Mouse (Mus musculus) lung, adult 2 months (tissue): ENCODE results near the gene Slc43a2.

ENCODE experiments used
- CTCF ChIP-seq: fragments of 200-500 bp; IDR thresholded peaks from 2 replicates; pipeline ENCODE4 v1.5.1; 2011; ENCODE audit warnings: mild to moderate bottlenecking, low read length, control low read depth; ENCODE audit not compliant: insufficient read depth
- POLR2A ChIP-seq: fragments of 200-500 bp; IDR thresholded peaks from 2 replicates; pipeline ENCODE4 v1.6.1; 2011; ENCODE audit warnings: low read depth, mild to moderate bottlenecking, control low read depth, low read length, borderline replicate concordance; ENCODE audit errors: extremely low read depth

- TF ChIP-seq CTCF (peak; percentile 62), POLR2A (no peak)
Measured at GRCm38 (mm10) chr11:75619133-75619532, 87.6 kb downstream of the Slc43a2 start.
